Mouse (Mus musculus): ENCODE measurements around the gene Shb.

- TF ChIP-seq POLR2A (IDR thresholded peaks at IDR 0.05; ENCODE audit: low read depth, low read length) (no peak), CTCF (IDR thresholded peaks at IDR 0.05; ENCODE audit: extremely low read depth, insufficient read length, insufficient replicate concordance, low read depth, low read length) (no peak)
Observed at GRCm38 (mm10) chr4:45528355-45529198, 3.7 kb downstream of the Shb start.

Data from small intestine, adult 2 months (tissue).